Mouse (Mus musculus) midbrain, embryonic 14.5 days (tissue): ENCODE measurements around the gene Hoxd4. TPM values are rescaled to one million over a fixed set of nuclear protein-coding genes. Genes with fewer than 3 reads are reported as not detected.

ENCODE experiments used
- ATAC-seq: fragments of 200-750 bp; cut with Nextera tagmentation; 2 replicates; pipeline ENCODE4 v1.8.0; 2017; ENCODE audit warnings: moderate number of reproducible peaks, moderate library complexity; ENCODE audit not compliant: low FRiP score, low TSS enrichment
- DNase-seq: peaks from one replicate; pipeline ENCODE4 v3.0.0-alpha.2; 2015
- H3K27ac ChIP-seq: fragments of 300-500 bp; sonication (generic); replicated peaks from 2 replicates; pipeline ENCODE4 v1.5.1; 2014; ENCODE audit warnings: mild to moderate bottlenecking, low read depth, low read length, moderate library complexity
- H3K27me3 ChIP-seq: fragments of 300-500 bp; sonication (generic); 2 replicates; pipeline ENCODE4 v1.6.1; 2014; ENCODE audit warnings: low read length, control low read depth, mixed read lengths; ENCODE audit not compliant: control insufficient read depth, insufficient read depth
- H3K36me3 ChIP-seq: fragments of 300-500 bp; sonication (generic); 2 replicates; pipeline ENCODE4 v1.6.1; 2014; ENCODE audit warnings: low read length, control low read depth; ENCODE audit not compliant: control insufficient read depth, insufficient read depth
- H3K4me1 ChIP-seq: fragments of 300-500 bp; sonication (generic); 2 replicates; pipeline ENCODE4 v1.6.1; 2014; ENCODE audit warnings: mild to moderate bottlenecking, antibody characterized with exemption, low read length, control low read depth; ENCODE audit not compliant: control insufficient read depth, insufficient read depth
- H3K4me2 ChIP-seq: fragments of 300-500 bp; sonication (generic); 2 replicates; pipeline ENCODE4 v1.6.1; 2014; ENCODE audit warnings: mild to moderate bottlenecking, low read length, moderate library complexity
- H3K4me3 ChIP-seq: fragments of 300-500 bp; sonication (generic); replicated peaks from 2 replicates; pipeline ENCODE4 v1.5.1; 2014; ENCODE audit warnings: low read depth, low read length
- H3K9ac ChIP-seq: fragments of 300-500 bp; sonication (generic); replicated peaks from 2 replicates; pipeline ENCODE4 v1.6.1; 2014; ENCODE audit warnings: mild to moderate bottlenecking, low read length, moderate library complexity
- H3K9me3 ChIP-seq: fragments of 300-500 bp; sonication (generic); 2 replicates; pipeline ENCODE4 v1.6.1; 2016; ENCODE audit warnings: low read length, control low read depth, mixed read lengths; ENCODE audit not compliant: control insufficient read depth
- WGBS: fragments of 180-500 bp; shearing (Covaris S2); extraction: QIAGEN DNeasy Blood & Tissue Kit; methylation state at CpG from one replicate; pipeline ENCODE4 v1.1.7; 2014; 5-methylcytosine and 5-hydroxymethylcytosine counted together
- polyA plus RNA-seq: library from polyadenylated mRNA; unstranded; fragments of >200 nt; fragmentation: Nextera tagmentation; extraction: Ambion mirVana; gene quantifications from 2 replicates; pipeline ENCODE4 v1.2.1, GENCODE M21; 2014

Gene Hoxd4
- polyA plus RNA-seq, 1 experiment from 2014 or later: not detected

DNA sequence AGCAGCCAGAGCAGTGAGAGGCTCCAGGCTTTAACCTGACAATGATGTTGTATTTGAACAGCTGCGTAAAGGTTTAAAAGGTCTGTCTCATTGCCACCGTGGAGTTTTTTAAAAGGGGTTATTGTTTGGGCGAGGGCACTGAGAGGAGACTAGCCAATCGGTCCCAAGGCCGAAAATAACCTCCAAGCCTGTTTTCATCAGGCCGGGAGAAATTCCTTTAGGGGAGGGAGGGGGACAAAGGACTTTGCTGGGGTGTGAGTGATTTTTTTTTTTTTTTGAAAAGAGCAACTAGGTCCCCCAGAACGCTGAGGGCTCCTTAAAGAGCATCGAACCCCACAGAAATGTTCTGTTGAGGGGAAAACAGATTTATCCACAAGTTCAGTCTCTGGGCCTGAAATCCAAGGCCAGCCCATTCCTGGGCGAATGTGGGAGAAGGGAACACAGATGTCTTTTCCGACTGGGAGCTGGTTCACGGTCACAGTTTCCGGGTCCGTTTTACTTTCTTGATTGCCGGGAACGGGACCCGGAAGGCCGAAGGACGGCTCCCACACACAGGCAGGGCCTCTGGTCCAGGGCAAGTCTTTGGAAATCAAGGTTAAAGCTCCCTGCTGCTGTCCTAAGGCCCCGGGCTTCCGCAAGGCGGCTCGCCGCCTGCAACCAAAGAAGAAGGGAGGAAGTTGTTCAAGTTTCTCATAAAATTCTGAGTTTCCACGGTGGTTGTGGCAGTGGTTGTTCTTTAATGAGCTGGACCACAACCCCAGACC lies 22.0 kb upstream of the Hoxd4 start:
- no peak overlapping the region for H3K4me2 ChIP-seq
- no peak overlapping the region for H3K27ac ChIP-seq
- H3K9ac ChIP-seq: no peak overlapping the region
- ATAC-seq (no peak), DNase-seq (no peak)
- no peaks in the 10 kb centered on the region for H3K4me1 ChIP-seq
- H3K9me3 ChIP-seq: no peaks in the 10 kb centered on the region; the same call in 1 of the 2 replicates
- no peaks in the 10 kb centered on the region for H3K36me3 ChIP-seq
- 1% methylated on average over 24 of the region's 24 CpGs for WGBS
- no peak overlapping the region for H3K4me3 ChIP-seq
- H3K27me3 ChIP-seq: peaks cover 95% of the 10 kb centered on the region

DNA sequence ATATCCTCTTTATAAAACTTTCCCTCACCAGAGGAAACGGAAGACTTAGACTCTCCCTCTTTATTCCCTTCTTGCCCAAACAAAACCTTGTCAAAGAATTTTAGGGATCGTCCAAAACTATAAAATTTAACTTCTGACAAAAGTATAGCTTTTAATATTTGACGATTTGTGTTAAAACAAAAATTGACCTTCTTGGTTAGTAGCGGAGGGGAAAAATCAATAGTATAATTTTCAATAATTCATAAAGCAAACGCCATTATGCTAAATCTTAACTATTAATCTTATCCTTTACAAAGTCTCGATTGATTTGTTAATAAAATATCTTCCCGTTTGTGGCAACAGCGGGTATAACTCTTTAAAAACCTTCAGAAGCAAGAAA lies 21.4 kb upstream of the Hoxd4 start:
- no peak for ATAC-seq
- Histone ChIP-seq H3K9ac (no peak overlapping the region), H3K27ac (no peak overlapping the region), H3K27me3 (peaks cover 95% of the 10 kb centered on the region), H3K9me3 (no peaks in the 10 kb centered on the region; the same call in 1 of the 2 replicates), H3K4me2 (no peak overlapping the region), H3K36me3 (no peaks in the 10 kb centered on the region), H3K4me3 (no peak overlapping the region), H3K4me1 (no peaks in the 10 kb centered on the region)
- no peak for DNase-seq
- 8% methylated on average over 8 of the region's 8 CpGs for WGBS

DNA sequence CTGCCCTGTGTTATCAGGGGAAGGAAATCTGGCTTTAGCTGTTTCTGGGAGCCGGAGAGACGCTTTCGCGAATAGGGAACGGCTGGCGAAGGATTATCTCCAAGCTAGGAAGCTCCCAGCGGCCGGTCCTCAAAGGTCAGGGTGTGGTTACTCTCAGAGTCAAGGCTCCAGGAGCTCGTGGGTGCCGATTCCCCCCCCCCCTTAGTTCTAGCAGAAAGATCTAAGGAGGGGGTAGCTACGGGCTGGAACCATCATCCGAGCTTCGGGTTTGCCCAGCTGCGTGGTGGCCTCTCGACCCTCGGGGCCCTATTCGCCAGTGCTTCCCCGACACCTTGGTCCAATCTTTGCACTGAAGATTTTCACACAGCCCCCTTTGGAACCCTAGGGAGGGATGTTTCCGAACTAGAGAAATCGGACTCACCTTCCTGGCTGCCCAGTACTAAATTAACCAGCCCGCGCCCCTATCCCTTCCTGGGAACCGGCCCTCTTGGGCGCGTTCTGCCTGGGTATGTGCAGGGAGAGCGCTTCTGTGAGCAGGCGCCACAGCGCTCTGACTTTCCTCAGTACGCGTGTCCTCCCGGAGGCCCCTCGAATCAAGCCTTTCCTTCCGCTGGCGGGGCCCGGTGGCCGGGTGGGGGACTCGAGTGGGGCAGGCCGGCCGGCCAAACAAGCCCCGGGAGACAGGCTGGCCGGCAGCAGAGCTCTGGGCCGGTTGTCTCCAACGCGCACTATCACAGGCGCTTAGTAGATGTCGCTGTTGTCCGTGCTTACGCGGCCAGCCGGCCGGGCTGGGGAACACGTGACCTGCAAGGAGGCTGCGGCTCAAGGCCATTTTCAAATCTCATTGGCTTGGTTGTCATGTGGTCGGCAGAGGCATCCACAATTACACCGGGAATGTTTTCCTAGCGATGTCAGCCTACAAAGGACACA lies 20.4 kb upstream of the Hoxd4 start, which contains the start of gene Hoxd10:
Gene Hoxd10, plus strand, starts transcription at position 903 of the 930 bp plus-strand sequence.
- Histone ChIP-seq H3K27me3 (peaks cover 96% of the 10 kb centered on the region), H3K27ac (no peak within 1 kb of the TSS), H3K4me3 (no peak within 1 kb of the TSS), H3K4me2 (no peak within 1 kb of the TSS), H3K9ac (no peak within 1 kb of the TSS), H3K36me3 (no peaks in the 10 kb centered on the region), H3K4me1 (no peaks in the 10 kb centered on the region), H3K9me3 (no peaks in the 10 kb centered on the region; the same call in 1 of the 2 replicates)
- WGBS: 1% methylated on average over 56 of the region's 56 CpGs
- DNase-seq: no peak
- ATAC-seq: peak; percentile 27; the same call in 1 of the 2 replicates

DNA sequence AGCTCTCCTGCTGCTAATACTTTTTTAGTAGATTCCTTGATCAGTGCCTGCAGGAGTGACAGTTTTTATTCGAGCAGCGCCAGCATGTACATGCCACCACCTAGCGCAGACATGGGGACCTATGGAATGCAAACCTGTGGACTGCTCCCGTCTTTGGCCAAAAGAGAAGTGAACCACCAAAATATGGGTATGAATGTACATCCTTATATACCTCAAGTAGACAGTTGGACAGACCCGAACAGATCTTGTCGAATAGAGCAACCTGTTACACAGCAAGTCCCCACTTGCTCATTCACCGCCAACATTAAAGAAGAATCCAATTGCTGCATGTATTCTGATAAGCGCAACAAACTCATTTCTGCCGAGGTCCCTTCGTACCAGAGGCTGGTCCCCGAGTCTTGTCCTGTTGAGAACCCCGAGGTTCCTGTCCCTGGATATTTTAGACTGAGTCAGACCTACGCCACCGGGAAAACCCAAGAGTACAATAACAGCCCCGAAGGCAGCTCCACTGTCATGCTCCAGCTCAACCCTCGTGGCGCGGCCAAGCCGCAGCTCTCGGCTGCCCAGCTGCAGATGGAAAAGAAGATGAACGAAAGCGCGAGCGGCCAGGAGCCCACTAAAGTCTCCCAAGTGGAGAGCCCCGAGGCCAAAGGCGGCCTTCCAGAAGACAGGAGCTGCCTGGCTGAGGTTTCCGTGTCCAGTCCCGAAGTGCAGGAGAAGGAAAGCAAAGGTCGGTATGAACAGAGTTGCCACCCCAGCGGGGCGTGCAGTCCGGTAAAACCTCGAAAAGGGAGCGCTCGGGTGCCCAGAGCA lies 19.5 kb upstream of the Hoxd4 start:
- DNase-seq (no peak), ATAC-seq (no peak)
- Histone ChIP-seq H3K36me3 (no peaks in the 10 kb centered on the region), H3K9me3 (no peaks in the 10 kb centered on the region; the same call in 1 of the 2 replicates), H3K4me1 (no peaks in the 10 kb centered on the region), H3K4me3 (no peak overlapping the region), H3K27me3 (peaks cover 96% of the 10 kb centered on the region), H3K9ac (no peak overlapping the region), H3K4me2 (no peak overlapping the region), H3K27ac (no peak overlapping the region)
- 4% methylated on average over 35 of the region's 35 CpGs for WGBS

- Histone ChIP-seq H3K4me2 (no peak overlapping the region), H3K4me3 (no peak overlapping the region), H3K9ac (no peak overlapping the region), H3K27me3 (peaks cover 96% of the 10 kb centered on the region), H3K4me1 (no peaks in the 10 kb centered on the region), H3K36me3 (no peaks in the 10 kb centered on the region), H3K9me3 (no peaks in the 10 kb centered on the region; the same call in 1 of the 2 replicates), H3K27ac (no peak overlapping the region)
- ATAC-seq (no peak), DNase-seq (no peak)
- under 1% methylated on average over 20 of the region's 20 CpGs for WGBS
These were observed 18.8 kb upstream of the Hoxd4 start for GRCm38 (mm10) chr2:74692808-74693431.

- Histone ChIP-seq H3K4me3 (no peak overlapping the region), H3K9ac (no peak overlapping the region), H3K36me3 (no peaks in the 10 kb centered on the region), H3K4me2 (no peak overlapping the region), H3K9me3 (no peaks in the 10 kb centered on the region; the same call in 1 of the 2 replicates), H3K4me1 (no peaks in the 10 kb centered on the region), H3K27ac (no peak overlapping the region), H3K27me3 (peaks cover 96% of the 10 kb centered on the region)
- 8% methylated on average over 4 of the region's 4 CpGs for WGBS
- DNase-seq (no peak), ATAC-seq (no peak)
These were observed 18.3 kb upstream of the Hoxd4 start for GRCm38 (mm10) chr2:74693432-74693827.

- Histone ChIP-seq H3K4me1 (no peaks in the 10 kb centered on the region), H3K27me3 (peaks cover 96% of the 10 kb centered on the region), H3K4me3 (no peak overlapping the region), H3K9ac (no peak overlapping the region), H3K27ac (no peak overlapping the region), H3K4me2 (no peak overlapping the region), H3K36me3 (no peaks in the 10 kb centered on the region), H3K9me3 (no peaks in the 10 kb centered on the region; the same call in 1 of the 2 replicates)
- no peak for DNase-seq
- ATAC-seq: no peak
- 2% methylated on average over 16 of the region's 16 CpGs for WGBS
These were observed 17.7 kb upstream of the Hoxd4 start for GRCm38 (mm10) chr2:74694066-74694465.

DNA sequence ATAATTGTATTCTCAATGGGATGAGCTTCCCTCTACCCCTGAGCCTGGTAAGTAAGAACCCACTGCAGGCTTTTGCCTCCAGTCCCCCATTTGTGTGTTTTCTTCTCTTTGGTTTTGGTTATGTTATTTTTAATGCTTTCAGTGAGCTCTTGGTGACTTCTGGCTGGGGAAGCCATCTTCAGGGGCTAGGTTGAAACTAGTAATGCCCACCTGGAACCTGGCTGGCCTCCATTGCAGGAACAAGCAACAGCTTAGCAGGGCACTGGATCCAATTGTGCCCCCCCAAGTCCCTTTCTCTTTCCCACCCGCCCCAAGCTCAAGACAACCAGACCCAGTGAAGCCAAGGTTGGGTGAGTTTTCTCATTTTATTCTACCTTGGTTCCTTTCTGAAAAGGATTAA lies 16.3 kb upstream of the Hoxd4 start:
- H3K27ac ChIP-seq: no peak overlapping the region
- H3K9ac ChIP-seq: no peak overlapping the region
- DNase-seq (no peak), ATAC-seq (no peak)
- whole genome bisulfite sequencing: 7% methylated on average over 1 of the region's 1 CpGs
- H3K4me1 ChIP-seq: no peaks in the 10 kb centered on the region
- no peak overlapping the region for H3K4me2 ChIP-seq
- H3K9me3 ChIP-seq: no peaks in the 10 kb centered on the region; the same call in 1 of the 2 replicates
- H3K36me3 ChIP-seq: no peaks in the 10 kb centered on the region
- peaks cover 97% of the 10 kb centered on the region for H3K27me3 ChIP-seq
- no peak overlapping the region for H3K4me3 ChIP-seq
